Mouse (Mus musculus): ENCODE results near the gene Porcn. TPM values are rescaled to one million over a fixed set of nuclear protein-coding genes. Genes with fewer than 3 reads are reported as not detected.

Porcn gene
- 94.0 and 103 TPM in 2 replicates for polyA plus RNA-seq (2012; rRNA removed)

DNA sequence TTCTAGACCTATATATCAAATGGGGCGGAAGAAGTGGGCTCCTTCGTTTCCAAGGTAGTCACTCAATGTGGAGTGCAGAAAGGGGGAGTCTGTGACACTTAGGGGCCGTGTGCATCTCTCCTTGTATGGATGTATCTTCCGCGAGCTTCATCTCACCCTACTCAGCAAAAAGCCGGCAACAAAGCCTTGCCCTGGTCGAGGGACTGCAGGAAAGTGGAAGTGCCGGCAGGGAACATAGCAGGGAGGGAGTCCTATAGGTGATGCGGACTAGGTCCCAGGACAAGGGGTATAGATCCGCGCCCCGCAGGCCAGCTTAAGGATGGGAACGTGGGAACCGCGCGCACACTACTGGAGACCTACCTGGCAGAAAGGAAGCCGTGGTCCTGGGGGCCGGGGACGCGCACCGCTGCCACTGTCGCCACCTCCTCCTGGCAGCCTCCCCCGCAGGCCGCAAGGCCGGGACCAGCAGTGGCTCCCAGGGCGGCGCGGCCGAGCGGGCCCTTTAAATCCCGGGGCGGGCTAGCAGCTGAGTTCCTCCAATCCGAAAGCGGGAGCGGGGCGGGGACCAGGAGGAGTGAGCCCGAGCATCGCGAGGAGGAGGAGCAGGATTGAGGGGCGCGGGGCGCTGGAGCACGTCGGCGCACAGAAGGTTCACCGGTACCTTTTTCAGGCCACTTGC is at the start of gene Porcn:
TSS of gene Porcn (minus strand) at position 511 of the 679 bp plus-strand sequence.

DNA sequence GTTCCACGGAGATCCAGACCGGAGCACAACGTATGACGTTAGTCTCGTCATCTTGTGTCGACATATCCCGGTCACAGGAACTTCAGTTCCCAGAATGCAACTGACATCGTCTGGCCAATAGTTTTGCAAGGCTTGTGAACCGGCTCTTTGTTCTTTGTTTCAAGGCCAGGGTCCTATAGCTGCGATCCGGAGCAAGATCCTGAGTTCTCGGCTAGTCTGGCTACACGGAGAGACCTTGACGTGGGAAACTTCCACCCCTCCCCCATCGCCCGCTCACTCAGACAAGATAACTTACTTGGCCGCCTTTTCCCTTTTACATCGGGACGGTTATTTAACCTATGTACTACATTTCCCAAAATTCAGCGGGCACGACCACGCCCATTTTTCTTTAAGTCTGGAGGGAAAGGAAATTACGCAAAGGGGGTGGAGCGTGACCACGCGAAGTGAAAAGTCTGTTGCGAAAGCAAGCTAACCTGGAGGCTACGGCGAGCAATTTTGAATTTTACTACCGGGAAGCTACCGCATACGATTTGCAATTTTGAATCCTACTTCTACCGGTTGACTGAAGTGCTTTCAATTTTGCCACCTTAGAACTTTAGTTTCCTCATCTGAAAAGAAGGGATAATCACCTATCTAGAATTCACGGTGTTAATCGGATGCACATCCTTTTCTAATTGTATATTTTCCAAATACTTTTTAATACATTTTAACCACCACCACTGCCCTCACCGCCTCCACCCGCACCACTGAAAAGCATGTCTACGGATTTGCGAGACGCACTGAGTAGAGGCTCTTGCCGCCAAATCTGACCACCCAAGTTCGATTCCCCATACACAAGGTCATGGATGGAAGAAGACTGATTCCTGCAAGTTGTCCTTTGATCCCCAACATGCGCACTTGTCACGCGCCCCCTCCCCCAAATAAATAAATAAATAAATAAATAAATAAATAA is 46.3 kb upstream of the Porcn start, which contains the start of gene Ftsj1:
TSS of gene Ftsj1 (minus strand) at position 73 of the 952 bp plus-strand sequence.

DNA sequence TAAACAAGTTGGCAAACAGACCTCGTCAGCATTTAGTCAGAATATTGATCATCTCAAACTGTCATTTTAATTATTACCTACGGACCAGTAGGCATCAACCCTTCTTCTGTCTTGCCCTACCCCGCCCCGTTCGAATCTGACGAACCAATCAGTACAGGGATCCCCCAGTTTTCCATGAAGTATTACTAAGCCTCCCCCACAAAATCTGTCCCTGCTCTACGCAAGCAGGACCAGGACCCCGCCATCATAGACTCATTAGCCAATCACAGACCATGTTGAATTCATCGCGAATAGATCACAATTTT is 13.0 kb downstream of the Porcn start, which contains the start of gene Ebp:
TSS of gene Ebp (minus strand) at position 94 of the 305 bp plus-strand sequence.

DNA sequence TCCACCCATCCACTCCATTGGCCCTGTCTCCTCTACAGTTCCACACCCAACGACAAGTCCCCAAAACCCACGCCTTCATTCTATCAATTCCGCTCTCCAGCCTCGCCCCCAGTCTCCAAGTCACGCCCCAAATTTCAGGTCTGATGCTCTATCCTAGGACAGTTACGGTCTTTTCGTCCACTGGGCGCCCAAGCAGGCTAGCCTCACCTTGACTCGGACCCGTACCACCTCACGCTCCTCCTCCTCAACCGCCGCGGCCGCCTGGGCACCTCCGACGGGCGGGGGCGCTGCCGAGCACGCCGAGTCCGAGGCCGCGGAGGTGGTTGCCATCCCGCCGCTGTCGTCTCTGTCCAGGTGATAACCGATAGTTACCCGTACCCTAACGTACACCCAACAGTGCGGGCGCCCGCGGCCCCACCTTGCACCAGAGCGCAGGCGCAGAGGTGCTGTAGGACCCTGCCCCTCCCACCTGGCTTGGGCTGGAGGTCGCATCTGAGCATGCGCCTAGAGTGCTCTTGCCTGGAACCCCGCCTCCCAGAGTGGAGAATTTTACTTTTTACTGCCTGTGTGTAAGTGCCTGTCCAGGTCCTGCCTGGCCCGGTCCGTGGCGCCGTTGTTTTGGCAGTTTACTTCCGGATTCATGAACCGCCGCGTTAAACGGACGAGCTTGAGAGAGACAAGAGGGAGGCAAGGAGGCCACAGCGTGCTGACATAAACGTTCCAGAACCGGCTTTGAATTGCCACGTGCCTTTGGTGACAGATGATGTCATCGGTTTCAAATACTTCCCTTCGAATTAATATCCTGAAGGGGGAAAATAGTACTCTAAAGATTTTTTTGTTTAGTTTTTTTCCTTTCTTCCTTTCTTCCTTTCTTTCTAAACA is 30.6 kb downstream of the Porcn start, which contains the start of gene Tbc1d25:
TSS of gene Tbc1d25 (minus strand) at position 678 of the 882 bp plus-strand sequence.

DNA sequence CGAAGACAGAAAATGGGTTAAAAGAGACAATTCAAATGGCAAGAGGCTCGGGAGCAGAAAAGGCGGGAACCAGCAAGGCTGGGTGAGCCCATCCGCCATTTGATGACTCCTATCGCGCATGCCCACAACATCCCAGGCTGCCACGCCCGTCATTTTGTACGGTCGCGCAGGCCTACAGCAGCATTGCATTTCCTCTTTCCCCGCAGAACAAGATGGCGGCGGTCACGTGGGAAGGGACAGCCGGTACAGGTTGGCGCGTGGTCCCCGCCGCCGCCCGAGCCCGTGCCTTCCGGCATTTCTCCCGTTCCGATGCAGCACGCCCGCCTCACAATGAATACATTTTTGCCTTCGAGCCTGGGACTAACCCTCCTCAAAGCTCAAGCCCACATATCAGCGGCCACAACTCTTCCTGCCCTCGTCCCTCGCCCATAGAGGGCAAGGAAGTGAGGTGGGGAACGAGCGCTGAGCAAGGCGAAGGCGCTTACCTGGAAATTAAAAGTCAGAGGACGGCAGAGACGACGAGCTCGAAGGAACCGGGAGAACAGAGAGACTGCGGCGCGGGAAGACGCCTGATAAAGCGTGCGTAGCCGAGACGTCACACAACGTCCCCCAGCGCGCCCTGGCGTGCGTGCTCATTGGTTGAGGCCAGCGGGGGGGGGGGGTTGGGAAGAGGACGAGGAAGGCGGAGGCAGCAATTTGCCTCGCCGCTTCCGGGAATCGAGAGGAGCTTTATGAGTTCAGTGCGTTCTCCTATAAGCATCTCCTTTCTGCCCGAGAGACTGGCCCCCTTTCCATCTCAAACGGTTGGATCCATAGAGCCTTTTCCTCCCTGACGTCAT is 61.0 kb downstream of the Porcn start, which contains the start of gene Rbm3:
TSS of gene Rbm3 (minus strand) at position 728 of the 839 bp plus-strand sequence.

Other genes starting within 250 kb of the Porcn start
- 0.04 TPM in 2 replicates for gene Gata1, start 228.5 kb downstream of the Porcn start, polyA plus RNA-seq (2012; rRNA removed)
- gene Glod5, start 188.0 kb downstream of the Porcn start, polyA plus RNA-seq (2012; rRNA removed), result 0.62 and 1.5 TPM in 2 replicates
- gene Suv39h1, start 131.8 kb downstream of the Porcn start, polyA plus RNA-seq (2012; rRNA removed), result 40.4 and 40.9 TPM in 2 replicates
- gene Was, start 116.0 kb downstream of the Porcn start, polyA plus RNA-seq (2012; rRNA removed), result 0.53 and 0.60 TPM in 2 replicates
- 270 and 294 TPM in 2 replicates for gene Wdr13, start 73.6 kb downstream of the Porcn start, polyA plus RNA-seq (2012; rRNA removed)
- 369 and 393 TPM in 2 replicates for gene Rbm3, start 60.6 kb downstream of the Porcn start, polyA plus RNA-seq (2012; rRNA removed)
- gene Tbc1d25, start 30.3 kb downstream of the Porcn start, polyA plus RNA-seq (2012; rRNA removed), result 28.9 and 29.2 TPM in 2 replicates
- gene Ebp, start 13.0 kb downstream of the Porcn start, polyA plus RNA-seq (2012; rRNA removed), result 24.3 TPM in 2 replicates
- gene Ftsj1, start 45.9 kb upstream of the Porcn start, polyA plus RNA-seq (2012; rRNA removed), result 46.6 and 46.8 TPM in 2 replicates
- 23.1 and 26.9 TPM in 2 replicates for gene Slc38a5, start 64.6 kb upstream of the Porcn start, polyA plus RNA-seq (2012; rRNA removed)
- gene Ssxb10, start 120.9 kb upstream of the Porcn start, polyA plus RNA-seq (2012; rRNA removed), result not detected in 2 replicates
- gene Ssxb9, start 160.5 kb upstream of the Porcn start, polyA plus RNA-seq (2012; rRNA removed), result not detected in 2 replicates
- not detected in 2 replicates for gene Ssxb1, start 206.8 kb upstream of the Porcn start, polyA plus RNA-seq (2012; rRNA removed)

All from central nervous system, embryonic 18 days (tissue).